Mouse (Mus musculus) thymus, postnatal 10 days (tissue): ENCODE results near the gene Helz2.

Experiments
- DNase-seq, 2 experiments: peaks; one replicate each; pipeline ENCODE4 v3.0.0; 2021; ENCODE audit warnings: low spot score in 2 of 2

Gene Helz2

DNA sequence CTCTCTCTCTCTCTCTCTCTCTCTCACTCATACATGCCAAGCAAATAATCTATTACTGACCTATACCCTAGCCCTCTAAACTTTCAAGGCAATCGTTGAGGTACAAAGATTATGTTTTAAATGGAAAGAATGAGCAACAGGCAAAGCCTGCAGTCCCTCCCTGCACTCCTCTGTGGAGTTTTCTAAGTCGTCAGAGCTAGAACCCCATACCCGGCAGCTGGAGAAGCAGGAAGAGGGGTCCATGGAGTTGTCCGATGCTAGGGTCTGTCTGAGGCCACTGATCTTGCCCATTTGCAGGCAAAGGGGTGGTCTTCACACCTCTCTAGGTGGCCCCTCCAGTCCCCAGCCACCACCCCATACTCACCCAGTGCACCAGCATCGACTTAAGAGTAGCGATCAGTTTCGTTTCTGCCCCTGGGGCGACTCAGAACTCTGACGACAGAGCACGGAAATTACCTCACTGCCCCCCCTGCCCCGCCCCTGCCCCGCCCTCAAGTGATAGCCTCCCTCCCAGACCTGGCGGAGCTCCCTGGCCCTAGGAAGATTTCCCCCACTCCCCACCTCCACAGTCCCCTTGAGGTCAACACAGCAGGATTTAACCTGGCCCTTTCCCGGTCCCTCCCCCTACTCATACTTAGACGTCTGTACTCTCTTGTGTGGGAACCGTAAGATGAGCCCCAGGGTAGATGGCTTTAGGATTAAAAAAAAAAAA is at the start of gene Helz2:
Gene Helz2 (minus strand): TSS at position 426 of the 712 bp plus-strand sequence.
- DNase-seq: peak; percentile 55 to 60

DNA sequence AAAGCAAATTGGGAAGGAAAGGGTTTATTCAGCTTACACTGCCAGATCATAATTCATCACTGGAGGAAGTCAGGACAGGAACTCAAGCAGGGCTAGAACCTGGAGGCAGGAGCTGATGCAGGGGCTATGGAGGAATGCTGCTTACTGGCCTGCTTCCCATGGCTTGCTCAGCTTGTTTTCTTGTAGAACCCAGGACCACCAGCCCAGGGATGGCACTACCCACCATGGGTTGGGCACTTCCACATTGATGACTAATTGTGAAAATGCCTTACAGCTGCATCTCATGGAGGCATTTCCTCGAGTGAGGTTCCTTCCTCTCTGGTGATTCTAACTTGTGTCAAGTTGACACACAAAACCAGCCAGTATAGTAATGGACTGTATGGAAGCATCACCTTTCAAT is 49.1 kb upstream of the Helz2 start:
- no peak for DNase-seq

DNA sequence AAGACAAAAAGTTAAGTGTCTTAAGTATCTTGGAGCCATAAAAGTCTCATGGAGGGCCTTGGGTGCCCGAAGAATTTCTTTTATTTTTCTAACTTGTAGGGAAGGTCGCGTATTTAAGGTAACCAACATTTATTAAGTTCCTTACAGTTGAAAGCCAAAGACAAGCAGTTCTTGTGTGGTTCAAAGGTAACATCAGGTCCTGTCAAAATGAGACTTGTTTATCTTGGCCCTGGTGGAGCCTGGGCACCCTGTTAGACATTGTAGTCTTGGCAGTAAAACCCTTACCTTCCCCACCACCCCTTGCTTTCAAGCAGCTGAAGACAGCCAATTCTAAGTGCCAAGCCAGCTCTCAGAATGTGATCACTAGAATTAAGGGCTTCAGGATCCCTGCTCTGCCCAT is 46.9 kb upstream of the Helz2 start:
- no peak for DNase-seq

DNA sequence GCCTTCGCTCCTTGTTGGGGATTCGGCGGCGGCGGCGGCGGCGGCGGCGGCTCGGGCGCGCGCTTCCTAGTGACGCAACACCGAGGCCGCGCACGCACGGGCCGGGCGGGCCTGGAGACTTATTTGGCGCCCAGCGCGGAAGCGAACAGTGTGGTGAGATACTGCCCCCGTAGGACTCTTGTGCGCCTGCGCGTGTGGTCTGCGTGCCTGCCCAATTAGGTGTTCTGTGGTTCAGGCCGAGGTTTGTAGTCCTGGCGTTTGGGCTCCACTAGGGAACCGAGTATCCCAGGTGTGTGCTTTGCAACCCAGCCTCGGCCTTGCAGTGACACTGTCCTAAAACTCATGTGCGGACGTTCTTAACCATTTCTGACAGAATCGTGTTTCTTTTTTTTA is 46.1 kb upstream of the Helz2 start, which contains the start of gene Gmeb2:
Gene Gmeb2 (minus strand): TSS at position 78 of the 393 bp plus-strand sequence.
- DNase-seq: peak; percentile 88 to 92

DNA sequence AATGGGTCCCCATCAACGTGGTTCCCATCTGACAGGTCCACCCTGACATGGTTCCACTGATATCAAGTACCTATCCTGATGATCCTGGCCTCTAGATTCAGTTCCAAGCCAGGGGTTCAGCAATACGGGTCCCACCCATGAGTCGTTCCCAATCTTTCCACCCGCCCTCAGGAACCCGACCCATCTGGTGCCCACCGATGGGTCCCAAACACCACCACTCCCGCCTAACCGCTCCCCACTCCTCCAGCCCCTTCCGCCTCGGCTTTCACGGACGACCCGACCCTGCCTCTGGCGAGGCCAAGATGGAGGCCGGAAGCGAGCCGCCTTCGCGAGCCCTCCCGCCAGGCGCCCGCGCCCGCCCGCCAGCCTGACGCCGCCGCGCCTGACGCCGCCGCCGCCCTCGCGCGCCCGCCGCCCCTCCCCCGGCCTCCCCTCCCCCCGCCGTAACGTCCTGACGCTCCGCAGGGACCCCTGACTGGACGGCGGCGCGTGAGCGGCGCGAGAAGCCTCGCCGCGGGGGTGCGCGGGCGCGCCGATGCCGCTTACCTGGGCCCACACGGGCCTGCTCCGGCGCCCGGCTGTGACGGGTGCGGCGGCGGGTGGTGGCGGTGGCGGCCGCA is 45.6 kb upstream of the Helz2 start:
- DNase-seq: peak; percentile 83 to 84

DNA sequence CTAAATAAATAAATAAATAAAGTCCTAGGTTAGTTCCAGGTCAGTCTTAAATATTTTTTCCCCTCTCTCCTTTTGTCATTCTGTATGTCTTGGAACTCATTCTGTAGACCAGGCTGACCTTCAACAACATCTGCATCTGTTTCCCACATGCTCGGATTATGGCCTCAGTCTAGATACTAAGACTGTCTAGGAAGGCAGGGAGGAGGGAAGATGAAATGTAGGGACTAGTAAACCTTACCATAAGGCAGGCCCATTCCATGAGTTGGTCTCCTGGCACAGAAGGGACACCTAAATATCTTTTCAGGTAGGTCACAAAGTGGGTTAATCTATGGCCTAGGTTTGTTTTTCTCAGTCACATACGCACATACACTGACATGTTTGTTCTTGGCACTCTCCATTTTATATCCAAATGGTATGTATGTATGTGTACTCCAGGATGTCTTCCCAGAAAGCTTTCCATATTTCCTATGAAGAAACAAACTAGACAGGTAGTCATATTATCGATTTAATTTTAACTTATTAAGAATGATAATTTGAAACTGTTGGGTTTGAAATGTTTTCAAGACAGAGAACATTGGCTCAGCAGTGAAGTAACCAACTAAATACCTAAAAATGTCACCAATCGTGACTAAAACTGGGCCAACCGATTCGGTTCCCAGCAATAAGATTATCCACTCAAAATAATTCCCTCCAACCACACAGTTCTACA is 45.0 kb upstream of the Helz2 start:
- no peak for DNase-seq

DNA sequence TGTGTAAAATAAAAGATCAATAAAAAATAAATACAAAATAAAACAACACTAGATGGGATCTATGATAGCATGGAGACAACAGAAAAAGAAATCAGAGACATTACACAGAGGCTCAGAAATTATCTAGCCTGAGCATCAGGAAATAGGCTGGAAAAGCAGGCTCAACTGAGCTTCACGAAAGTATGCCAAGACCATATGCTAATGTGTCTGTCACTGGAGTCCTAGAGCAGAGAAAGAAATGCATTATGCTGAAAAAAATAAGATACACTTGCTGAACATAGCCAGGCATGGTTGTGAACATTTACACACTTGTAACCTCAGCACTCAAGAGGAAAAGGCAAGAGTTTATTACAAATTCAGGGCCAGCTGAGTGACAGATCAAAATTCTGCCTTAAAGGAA is 38.1 kb upstream of the Helz2 start:
- no peak for DNase-seq

DNA sequence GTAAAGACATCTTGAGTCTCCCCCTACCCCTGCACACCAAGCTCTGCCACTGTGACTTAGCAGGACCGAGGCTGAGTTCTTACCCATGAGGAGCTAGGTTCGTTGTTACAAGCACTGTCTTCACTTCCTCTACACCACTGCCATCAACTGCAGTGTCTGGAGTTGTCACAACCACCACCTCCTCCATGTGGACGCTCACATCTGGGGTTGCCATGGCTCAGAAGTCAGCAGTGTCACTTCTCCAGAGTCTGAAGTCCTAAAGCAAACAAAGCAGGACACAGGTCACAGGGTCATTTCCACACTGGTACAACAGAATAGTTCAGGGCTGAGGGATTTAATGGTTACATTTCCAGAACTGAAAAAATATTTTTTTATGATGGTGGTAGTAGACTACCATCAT is 36.0 kb upstream of the Helz2 start:
- DNase-seq: no peak

DNA sequence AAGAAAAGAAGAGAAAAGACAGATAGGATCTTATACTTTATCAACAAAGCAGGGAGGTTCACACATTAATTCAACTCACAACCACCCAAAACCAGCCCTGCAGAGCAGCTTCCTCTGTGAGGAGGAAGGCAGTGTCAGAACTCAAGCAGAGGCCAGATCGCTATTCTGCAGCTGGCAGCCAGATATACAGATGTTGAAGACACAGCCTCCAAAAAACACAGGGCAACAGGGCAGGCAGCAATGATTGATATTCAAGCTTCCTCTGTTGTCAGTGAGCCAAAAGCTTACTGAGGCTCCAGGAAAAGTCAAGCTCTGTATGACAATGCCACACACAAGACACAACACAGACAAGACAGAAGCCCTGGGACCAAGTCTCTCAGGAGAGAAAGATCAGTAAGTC is 34.9 kb upstream of the Helz2 start:
- DNase-seq: no peak

DNA sequence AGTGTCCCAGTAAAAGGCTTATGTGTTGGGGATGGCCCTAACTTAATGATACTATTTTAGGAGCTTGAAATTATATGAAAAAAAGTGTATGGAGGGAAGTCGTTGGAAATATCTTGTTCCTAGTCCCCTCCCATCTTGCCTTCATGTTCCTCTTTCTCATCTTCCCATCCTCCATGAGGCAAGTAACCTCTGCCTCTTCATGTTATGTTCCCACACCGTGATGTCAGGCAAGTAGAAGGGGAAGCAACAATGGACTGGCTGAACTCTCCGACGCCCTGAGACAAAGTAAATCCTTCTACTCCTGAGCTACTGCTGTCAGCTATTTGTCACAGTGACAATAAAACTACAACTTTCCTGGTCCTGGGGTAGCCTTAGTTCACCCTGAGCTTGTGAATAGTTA is 32.8 kb upstream of the Helz2 start:
- DNase-seq: no peak

DNA sequence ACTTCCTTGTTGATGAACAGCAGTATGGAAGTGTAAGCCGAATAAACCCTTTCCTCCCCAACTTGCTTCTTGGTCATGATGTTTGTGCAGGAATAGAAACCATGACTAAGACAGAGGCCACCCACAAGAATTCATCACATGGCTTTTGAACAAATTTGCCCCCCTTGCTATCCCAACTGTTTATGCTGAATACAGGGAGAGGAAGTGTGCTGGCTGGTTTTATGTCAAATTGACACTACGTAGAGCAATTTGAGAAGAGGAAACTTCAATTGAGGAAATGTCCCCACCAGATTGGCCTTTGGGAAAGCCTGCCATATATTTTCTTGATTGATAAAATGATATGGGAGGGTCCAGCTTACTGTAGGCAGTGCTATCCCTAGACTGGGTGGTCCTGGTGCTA is 32.0 kb upstream of the Helz2 start:
- DNase-seq: no peak

DNA sequence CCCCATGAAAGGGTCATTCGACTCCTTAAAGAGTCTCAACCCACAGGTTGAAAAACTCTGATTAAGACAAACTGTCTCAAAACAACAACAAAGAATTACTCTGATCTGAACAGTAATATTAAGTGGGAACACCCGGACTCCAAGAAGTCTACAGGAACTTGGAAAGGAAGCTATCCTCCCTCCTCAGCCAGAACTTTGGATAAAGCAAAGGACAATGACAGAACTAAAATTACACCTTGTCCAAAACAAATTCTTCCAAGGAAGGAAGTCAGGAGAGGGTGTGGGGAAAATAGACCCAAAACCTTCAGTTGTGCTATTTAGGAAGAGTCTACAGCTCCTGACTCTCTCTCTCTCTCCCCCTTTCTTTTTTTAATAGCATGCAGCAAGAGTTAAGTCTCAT is 30.3 kb upstream of the Helz2 start:
- no peak for DNase-seq

DNA sequence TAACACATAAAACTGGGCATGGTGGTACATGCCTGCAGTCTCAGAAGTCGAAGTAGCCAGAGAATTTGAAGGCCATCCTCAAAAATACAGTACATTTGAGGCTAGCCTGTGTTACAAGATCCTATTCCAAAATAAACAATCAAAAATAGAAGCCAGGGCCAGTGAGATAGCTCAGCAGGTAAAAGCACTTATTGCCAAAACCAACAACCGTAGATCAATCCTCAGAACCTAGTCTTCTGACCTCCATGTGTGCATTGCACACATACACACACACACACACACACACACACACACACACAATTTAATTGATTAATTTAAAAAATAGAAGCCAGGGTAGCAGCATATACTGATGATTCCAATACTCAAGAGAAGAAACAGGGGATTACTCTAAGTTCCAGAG is 25.0 kb upstream of the Helz2 start:
- DNase-seq: no peak

DNA sequence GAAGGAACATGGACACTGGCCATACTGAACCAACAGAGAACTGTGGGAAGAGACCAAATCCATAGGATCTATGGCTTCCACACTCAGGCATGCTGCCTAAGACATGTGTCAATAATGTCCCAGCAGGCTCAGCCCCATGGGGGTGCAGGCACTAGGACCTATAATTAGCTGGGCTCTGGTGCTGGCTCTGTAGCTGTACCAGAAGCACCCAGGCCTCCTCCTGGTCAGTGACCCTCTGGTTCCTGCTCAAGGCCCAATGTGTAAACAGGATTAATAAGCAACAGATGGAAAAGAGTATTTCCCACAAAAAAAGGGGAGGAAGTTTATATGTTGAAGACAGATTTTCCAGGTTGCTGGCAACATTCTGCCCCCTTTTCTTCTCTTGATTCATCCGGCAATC is 11.4 kb upstream of the Helz2 start:
- DNase-seq: no peak

DNA sequence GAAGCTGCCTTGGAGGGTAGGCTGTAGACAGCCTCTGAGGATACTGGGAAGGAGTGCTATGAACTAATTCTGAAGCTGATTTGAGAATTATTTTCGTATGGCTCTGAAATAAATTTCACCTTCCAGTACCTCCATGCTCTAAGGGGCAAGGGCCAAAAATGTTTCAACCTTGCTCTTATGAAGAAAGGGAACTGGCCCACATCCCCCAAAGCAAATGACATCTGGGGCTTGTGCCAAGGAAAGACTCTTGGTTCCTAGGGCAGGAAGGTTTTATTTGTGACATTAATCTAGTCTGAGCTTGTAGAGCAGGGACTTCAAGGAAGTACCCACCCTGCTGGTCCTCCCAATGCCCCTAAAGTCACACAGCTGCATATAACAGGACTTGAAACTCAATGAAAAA is 10.0 kb upstream of the Helz2 start:
- no peak for DNase-seq

DNA sequence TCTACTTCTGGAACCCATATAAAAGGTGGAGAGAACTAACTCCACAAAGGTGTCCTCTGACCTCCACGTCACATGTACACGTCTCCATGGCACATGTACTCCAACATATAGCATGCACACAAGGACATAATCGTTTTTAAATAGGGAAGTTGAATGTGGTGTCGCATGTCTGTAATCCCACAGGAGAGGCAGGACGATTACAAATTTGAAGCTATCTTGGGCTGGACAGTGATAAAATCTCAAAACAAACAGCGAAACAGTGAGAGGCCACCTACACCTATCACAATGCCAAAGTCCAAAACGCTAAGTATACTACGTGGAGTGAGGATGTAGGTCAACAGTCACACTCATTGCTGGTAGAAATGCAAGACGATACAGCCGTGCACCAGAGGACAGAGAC is 7.4 kb upstream of the Helz2 start:
- DNase-seq: no peak

DNA sequence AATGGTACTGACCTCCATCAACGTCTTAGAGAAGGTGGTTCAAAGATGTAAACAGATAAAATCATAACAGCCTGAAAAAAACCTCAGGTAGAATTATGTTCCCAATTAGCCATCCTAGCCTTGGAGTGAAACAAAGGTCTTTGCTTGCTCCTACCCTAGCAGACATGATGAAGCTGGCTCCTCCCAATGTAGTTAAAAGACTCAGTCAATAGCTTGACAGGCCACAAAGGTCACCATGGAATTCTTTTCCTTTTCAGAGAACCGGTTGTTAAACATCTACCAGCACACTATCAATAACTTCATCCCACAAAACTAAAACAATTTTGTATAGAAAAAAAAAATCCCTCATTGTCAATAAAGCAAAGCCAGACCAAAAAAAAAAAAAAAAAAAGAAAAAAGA is 3.2 kb upstream of the Helz2 start:
- no peak for DNase-seq

DNA sequence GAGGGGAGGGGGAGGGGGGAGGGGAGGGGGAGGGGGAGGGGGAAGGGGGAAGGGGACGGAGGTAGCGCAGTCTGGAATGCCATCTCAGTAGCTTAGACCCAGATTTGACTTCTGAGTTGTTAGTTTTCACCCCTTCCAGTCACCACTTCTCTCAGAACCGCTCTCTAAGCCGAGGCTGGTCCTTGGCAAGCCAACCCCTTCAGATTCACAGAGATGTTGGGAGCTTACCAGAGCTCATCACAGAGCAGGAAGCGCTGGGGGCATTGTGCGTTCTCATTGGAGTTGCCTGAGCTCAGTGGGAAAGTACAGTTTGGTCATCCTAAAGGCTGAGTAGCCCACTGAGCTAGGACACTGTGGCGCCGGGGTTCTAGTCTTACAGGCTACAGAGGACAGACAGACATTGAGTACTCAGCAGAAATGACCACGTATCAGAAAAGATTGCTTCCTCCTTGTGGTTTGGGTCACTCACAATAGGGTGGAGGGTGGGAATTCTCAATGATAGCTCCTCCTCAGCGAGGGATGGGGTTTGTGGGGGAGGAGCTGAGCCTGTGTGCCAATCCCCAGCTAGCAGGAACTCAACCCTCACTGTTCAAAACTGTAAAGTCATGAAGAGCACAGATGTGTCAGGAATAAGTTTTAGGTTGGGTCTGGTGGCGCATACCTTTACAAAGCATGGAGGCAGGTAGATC is 2.0 kb upstream of the Helz2 start:
- DNase-seq: no peak

DNA sequence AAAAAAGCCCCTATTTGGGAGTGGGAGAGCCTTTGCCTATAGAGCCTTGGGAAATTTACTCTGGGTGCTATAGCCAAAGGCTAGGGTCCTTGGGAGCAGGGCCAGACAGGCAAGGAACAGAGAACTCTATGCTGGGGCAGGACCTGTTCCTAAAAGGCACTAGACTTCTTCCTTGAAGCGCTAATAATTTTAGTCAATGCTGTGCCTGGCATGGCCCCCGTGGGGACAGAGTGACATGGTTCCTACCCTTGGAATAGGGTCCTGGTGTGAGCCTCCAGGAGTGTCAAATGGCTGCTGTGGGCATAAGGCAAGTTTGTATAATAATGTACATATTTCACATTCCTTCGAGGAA is 463 bp upstream of the Helz2 start:
- no peak for DNase-seq

DNA sequence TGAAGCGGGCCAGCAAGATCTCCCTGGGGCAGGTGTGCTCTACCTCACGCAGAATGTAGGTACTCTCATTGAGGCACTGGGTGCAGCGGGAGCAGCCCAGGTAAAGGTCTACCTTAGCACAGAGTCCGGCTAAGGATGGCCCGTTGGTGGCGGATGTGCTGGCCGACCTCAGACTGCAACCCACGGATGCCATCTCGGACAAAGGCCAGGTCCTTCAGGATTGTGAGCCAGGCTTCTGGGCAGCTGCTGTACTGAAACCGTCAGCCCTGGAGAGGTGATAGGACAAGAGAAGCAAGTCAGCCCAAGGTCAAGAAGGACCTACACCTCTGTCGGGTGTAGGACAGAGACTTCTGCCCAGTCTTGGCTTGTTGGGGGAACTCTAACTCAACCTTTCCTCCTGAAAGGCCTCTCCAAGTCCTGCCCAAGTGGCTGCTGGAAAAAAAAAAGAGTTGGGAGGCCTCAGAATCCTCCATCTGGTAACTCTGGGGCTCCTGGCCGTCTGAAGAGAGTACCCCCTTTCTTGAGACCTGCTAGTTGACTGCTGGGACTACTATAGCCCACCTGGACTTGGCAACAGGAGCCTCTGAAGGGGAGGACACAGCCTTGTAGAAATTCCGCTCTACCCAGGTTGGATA is 904 bp downstream of the Helz2 start:
- no peak for DNase-seq

DNA sequence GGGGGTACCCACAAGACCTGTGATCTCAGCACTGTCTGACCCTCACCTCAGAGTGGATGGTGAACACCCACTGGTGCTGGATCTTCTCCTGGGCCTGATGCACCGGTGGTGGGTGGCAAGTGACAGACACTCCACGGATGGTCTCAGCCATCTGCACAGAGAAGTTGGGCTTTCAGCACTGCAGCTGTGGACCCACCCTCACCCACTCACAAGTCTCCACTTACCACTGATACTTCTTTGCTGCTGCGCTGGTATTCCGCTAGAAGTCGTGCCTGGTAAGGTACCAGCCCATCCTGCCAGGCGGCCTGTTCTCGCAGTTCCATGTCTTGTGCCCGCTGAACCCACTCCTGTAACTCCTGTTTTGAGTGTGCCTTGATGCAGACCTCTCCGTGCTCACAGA is 2.6 kb downstream of the Helz2 start:
- DNase-seq: no peak

DNA sequence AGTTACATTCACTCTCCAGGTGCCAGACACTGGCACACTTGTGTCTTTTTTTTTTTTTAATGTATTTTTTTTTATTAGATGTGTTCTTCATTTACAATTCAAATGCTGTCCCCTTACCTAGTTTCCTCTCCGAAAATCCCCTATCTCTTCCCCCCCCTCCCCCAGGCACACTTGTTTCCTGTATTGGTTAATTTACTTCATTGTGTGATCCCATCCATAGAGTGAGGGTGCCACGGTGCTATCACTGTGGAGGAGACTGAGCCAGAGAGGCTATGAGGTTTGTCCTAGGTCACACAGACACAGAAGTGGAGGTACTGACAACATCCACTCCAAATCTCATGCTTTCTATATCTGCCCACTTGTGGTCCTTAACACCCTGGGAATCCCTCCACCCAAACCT is 3.0 kb downstream of the Helz2 start:
- DNase-seq: no peak
